Mouse (Mus musculus) CD4-positive, CD25-positive, alpha-beta regulatory T cell, adult 4 months (primary cell): ENCODE data around the gene Stat6. TPM values are rescaled to one million over a fixed set of nuclear protein-coding genes. Genes with fewer than 3 reads are reported as not detected.

Experiments used
- ATAC-seq: one replicate; pipeline ENCODE4 v1.8.0; 2017
- polyA plus RNA-seq, 2 experiments: library from polyadenylated mRNA; unstranded; fragments of 100-300 nt; shearing (Covaris generic); gene quantifications; one replicate each; pipeline ENCODE4 v1.2.1; 2017

Stat6 gene
- polyA plus RNA-seq, 2 experiments from 2014 or later, result 173 to 320 TPM

DNA sequence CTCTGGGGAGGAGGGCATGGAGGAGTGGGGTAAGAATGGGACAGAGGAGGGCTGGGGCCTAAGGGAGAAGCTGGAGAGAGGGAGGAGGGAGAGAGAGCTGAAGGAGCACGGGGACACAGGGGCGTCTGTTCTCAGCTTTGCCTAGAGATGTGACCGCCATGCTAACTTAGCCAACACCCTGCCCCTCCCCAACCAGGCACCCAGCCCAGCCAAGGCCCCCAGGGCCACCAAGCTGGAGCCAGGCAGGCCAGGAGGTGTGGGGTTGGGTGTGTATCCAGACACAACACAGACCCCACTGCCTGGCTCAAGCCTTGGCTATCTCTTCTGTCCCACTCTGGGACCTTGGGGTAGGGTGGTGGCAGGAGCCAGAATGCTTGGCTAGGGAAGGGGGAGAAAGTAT, 27.2 kb upstream of the Stat6 start:
- no peak for ATAC-seq

GRCm38 (mm10) chr10:127616261-127616679, 26.5 kb upstream of the Stat6 start:
- ATAC-seq, result no peak

- no peak for ATAC-seq
Observed at GRCm38 (mm10) chr10:127617294-127617693, 25.5 kb upstream of the Stat6 start.

- ATAC-seq, result no peak
Observed at GRCm38 (mm10) chr10:127618173-127618572, 24.6 kb upstream of the Stat6 start.

GRCm38 (mm10) chr10:127619119-127619721, 23.6 kb upstream of the Stat6 start:
- ATAC-seq, result no peak

GRCm38 (mm10) chr10:127619941-127620405, 22.8 kb upstream of the Stat6 start:
- ATAC-seq, result no peak

GRCm38 (mm10) chr10:127620406-127621190, 22.2 kb upstream of the Stat6 start, which contains the start of gene Lrp1:
Lrp1 (minus strand) TSS chr10:127621148.
- peak; percentile 39 for ATAC-seq

- ATAC-seq, result peak; percentile 37
Observed at GRCm38 (mm10) chr10:127621191-127622056, 21.4 kb upstream of the Stat6 start.

DNA sequence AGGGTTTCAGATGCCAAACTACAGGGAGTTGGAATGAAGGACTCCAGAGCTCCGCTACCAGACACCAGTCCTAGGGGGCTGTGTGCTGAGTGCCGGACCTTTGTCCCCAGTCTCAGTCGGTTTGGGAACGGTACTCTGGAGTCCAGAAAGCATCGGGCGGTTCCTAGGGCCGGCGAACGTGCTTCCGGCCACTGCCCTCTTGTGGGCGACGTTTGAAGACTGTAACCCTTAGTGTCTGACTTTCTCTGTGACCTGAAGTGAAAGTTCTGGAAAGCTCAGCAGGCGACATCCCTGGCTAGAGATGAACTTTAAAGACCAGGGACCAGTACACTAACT, 20.8 kb upstream of the Stat6 start:
- ATAC-seq, result no peak

DNA sequence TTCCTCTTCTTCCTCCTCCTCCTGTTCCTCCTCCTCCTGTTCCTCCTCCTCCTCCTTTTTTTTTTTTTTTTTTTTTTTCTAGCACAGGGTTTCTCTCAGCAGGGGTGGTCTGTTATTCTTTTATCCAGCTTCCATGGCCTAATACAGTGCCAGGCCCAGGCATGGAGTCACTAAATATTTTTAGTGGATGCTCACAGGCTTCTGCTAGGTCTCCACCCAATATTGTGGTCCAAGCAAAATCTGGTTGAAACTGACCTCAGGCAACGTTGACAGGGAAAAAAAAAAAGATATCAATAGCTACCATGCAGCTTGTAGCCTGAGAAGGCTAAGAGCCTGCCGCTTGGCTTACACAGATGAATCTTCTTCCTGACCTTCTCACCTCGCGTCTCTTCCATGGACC, 20.1 kb upstream of the Stat6 start:
- ATAC-seq, result no peak

GRCm38 (mm10) chr10:127623439-127624216, 19.2 kb upstream of the Stat6 start:
- no peak for ATAC-seq

- no peak for ATAC-seq
Observed at GRCm38 (mm10) chr10:127626433-127626832, 16.4 kb upstream of the Stat6 start.

GRCm38 (mm10) chr10:127631261-127632214, 11.2 kb upstream of the Stat6 start:
- no peak for ATAC-seq

DNA sequence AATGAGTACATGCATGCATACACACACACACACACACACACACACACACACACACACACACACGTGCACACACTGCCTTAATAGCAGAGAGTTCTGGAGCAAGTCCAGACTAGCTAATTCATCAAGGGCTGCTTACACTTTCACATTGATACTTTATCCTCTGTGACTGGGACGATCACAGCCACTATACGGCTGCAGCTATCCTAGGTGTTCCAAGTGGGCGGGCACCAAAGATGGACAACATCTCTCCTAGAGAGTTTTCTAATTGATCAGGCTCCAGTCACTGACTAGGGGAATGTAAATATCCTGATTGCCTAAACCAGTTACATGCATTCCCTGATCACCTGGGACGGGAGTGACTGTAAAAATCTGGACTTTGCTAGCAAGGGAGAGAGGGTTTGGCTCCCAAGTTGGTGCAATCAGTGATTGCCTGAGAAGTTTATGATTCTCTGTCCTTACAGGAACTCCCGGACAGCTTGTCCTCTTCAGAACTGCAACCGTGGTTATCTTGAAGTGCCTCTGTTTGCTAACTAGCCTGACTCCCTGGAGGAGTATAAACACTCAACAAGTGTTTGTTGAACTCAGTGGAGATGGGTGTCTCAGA, 10.0 kb upstream of the Stat6 start:
- no peak for ATAC-seq

DNA sequence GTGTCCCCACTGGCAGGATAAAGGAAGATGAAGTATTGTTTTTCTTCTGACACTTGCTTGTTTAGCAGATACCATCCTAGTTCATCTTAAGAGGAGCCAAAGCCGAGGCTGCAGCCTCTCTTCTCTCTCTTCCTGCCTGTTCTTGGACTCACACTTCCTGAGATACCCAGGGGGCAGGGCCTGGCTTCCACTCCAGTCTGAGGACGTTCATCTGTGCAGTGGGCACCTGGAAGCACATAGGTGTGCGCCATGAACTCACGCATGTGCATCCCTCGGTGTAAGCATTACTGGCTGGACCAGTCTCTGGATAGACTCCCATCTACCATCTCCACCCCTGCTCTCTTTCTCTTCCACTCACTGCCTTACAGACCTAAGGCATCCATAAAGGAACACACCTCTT, 2.4 kb upstream of the Stat6 start:
- ATAC-seq, result no peak

DNA sequence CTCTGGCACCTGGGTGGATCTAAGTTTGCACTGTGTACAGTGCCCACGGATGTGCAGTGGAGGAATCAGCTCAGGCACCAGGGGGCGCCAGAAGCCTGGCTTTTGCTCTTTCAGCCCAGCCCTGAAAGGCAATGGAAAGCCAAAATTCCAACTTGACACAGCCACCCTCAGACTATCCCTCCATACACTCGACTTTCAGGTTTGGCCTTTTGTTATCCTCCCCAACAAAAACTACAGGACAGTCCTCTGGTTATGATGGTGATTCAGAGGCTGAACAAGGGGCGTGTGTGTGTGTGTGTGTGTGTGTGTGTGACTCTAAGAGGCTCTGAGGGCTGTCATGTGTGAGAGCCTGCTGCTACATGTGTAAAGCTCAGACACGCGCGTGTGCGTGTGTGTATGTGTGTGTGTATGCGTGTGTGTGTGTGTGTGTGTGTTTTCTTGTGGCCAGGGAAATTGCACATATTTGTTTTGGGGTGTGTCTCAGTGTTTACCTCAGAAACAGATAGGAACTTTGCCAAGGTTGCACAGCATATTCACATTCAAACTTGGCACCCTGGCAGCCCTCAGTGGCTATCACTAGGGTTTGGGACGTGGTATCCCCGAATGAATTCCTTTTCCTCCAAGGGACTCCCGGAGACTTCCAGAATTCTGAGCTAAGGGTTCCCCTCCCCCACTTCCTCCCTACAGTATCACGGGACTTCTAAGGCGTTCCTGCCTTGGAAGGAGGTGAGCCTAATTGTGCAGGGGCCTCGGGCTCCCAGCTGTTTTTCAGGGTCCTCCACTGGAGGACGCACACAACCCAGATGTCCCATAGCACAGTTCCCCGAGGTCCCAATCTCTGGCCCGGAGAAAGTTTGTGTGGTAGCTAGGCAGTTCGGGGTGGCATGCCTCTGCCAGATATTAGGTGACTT, 670 bp upstream of the Stat6 start:
- ATAC-seq, result peak; percentile 44

DNA sequence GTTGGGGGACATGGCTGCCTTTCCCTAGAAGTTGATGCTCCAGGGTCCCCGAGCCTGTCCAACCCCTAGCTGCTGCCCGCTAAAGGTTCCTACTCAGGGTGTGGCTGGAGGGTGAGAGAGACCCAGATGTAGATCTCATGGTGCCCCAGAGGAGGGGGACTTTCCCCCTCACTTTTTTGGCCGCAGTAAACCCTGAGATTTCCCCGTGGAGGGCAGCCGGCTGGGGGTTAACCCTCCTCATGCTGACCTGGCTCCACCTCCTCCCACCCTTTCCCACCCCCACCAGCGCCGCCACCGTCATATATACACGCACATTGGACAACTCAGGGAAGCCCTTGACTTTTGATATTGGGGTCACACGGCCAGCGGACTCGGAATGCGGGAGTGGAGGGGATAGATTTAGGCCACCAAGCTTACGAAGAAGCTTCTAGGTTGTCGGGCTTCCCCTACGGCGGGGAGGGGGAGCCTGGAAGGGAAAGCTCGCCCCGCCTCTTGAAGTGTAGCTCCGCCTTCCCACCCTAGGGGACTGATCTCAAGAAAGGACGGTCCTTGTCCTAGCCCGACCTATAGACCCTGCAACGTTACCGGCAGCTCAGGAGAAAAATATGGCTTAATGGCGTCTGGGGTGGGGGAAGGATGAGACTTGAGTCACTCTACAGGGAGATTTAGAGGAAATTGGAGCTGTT, 910 bp downstream of the Stat6 start:
- ATAC-seq, result peak; percentile 58

DNA sequence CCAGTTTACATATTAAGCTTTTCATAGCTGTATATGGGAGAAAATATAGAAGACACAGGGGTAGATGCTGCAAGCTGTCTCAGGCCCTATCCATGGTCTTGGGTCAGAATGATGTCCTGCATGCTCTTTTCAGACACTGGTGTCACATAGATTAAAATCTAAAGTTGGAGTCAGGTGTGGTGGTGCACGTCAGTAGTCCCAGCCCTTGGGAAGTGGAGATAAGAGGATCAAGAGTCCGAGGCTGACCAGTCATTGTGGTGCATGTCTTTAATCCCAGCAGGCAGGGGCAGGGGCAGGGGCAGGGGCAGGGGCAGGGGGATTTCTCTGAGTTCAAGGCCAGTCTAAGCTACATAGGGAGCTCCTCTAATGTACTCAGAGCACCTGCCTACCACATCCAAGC, 3.0 kb downstream of the Stat6 start:
- ATAC-seq, result no peak
